Mouse (Mus musculus): ENCODE measurements around the gene Itga9.

- TF ChIP-seq CTCF (conservative IDR thresholded peaks at IDR 0.05; ENCODE audit: insufficient read depth, insufficient read length, low read depth, low read length), result no peak
- TF ChIP-seq POLR2A (IDR thresholded peaks at IDR 0.05; ENCODE audit: low read depth, low read length), result no peak
Observed at GRCm38 (mm10) chr9:118591633-118592032, 14.9 kb upstream of the Itga9 start.
